Mouse (Mus musculus) stomach, postnatal 0 days (tissue): ENCODE results near the gene Trafd1. TPM values are rescaled to one million over a fixed set of nuclear protein-coding genes. Genes with fewer than 3 reads are reported as not detected.
"Not testable (repeated sequence)": the region's sequence is repeated elsewhere in the genome, so short reads cannot be mapped to it uniquely, and the experiment has no call there.

ENCODE experiments used
- ATAC-seq: fragments of 200-750 bp; cut with Nextera tagmentation; 2 replicates; pipeline ENCODE4 v1.8.0; 2017; ENCODE audit not compliant: low FRiP score, low TSS enrichment
- DNase-seq: peaks from one replicate; pipeline ENCODE4 v3.0.0-alpha.2; 2016; ENCODE audit warnings: low spot score
- H3K27ac ChIP-seq: fragments of 300-500 bp; sonication (generic); replicated peaks from 2 replicates; pipeline ENCODE4 v1.5.1; 2014; ENCODE audit warnings: mild to moderate bottlenecking, control low read depth
- H3K27me3 ChIP-seq: fragments of 300-500 bp; sonication (generic); 2 replicates; pipeline ENCODE4 v1.6.1; 2014; ENCODE audit warnings: low read length; ENCODE audit not compliant: control insufficient read depth, insufficient read depth
- H3K36me3 ChIP-seq: fragments of 300-500 bp; sonication (generic); 2 replicates; pipeline ENCODE4 v1.6.1; 2014; ENCODE audit warnings: low read length, mixed read lengths; ENCODE audit not compliant: control insufficient read depth, insufficient read depth
- H3K4me1 ChIP-seq: fragments of 300-500 bp; sonication (generic); replicated peaks from 2 replicates; pipeline ENCODE4 v1.6.1; 2014; ENCODE audit warnings: antibody characterized with exemption; ENCODE audit not compliant: control insufficient read depth, insufficient read depth
- H3K4me2 ChIP-seq: fragments of 300-500 bp; sonication (generic); replicated peaks from 2 replicates; pipeline ENCODE4 v1.6.1; 2014; ENCODE audit warnings: low read depth, mild to moderate bottlenecking, control low read depth, moderate library complexity
- H3K4me3 ChIP-seq: fragments of 300-500 bp; sonication (generic); 2 replicates; pipeline ENCODE4 v1.5.1; 2014; ENCODE audit warnings: low read depth, low read length, control low read depth
- H3K9ac ChIP-seq: fragments of 300-500 bp; sonication (generic); 2 replicates; pipeline ENCODE4 v1.6.1; 2014; ENCODE audit warnings: mild to moderate bottlenecking, low read length, control low read depth, mixed read lengths
- H3K9me3 ChIP-seq: fragments of 300-500 bp; sonication (generic); 2 replicates; pipeline ENCODE4 v1.6.1; 2016; ENCODE audit warnings: low read length; ENCODE audit not compliant: control insufficient read depth
- CTCF ChIP-seq: IDR thresholded peaks from 2 replicates; pipeline ENCODE4 v1.5.1; 2016; ENCODE audit warnings: antibody characterized with exemption, low read depth, mild to moderate bottlenecking, moderate library complexity
- EP300 ChIP-seq: optimal IDR thresholded peaks from 2 replicates; pipeline ENCODE3; 2016; ENCODE audit warnings: antibody characterized with exemption
- WGBS: fragments of 180-500 bp; shearing (Covaris S2); extraction: QIAGEN DNeasy Blood & Tissue Kit; methylation state at CpG from one replicate; pipeline ENCODE4 v1.1.7; 2014; 5-methylcytosine and 5-hydroxymethylcytosine counted together
- polyA plus RNA-seq: library from polyadenylated mRNA; unstranded; fragments of >200 nt; fragmentation: Nextera tagmentation; extraction: Ambion mirVana; gene quantifications from 2 replicates; pipeline ENCODE4 v1.2.1, GENCODE M21; 2015

Gene Trafd1
- polyA plus RNA-seq, 1 experiment from 2014 or later: 57.2 TPM

- H3K4me1 ChIP-seq: no peaks in the 10 kb centered on the region
- no peak overlapping the region for H3K27ac ChIP-seq
- TF ChIP-seq CTCF (no peak), EP300 (no peak)
- no peak overlapping the region for H3K4me3 ChIP-seq
- no peaks in the 10 kb centered on the region for H3K27me3 ChIP-seq
- ATAC-seq (no peak), DNase-seq (no peak)
- 89% methylated on average over 9 of the region's 9 CpGs for WGBS
- peaks cover 42% of the 10 kb centered on the region for H3K36me3 ChIP-seq
- no peak overlapping the region for H3K4me2 ChIP-seq
- no peak overlapping the region for H3K9ac ChIP-seq
- no peaks in the 10 kb centered on the region for H3K9me3 ChIP-seq
Measured at GRCm38 (mm10) chr5:121333976-121334375, 51.5 kb downstream of the Trafd1 start.

GRCm38 (mm10) chr5:121331731-121332130 is 53.7 kb downstream of the Trafd1 start:
- no peak overlapping the region for H3K9ac ChIP-seq
- no peaks in the 10 kb centered on the region for H3K9me3 ChIP-seq
- 73% methylated on average over 10 of the region's 10 CpGs for WGBS
- ATAC-seq (no peak), DNase-seq (no peak)
- TF ChIP-seq EP300: no peak
- TF ChIP-seq CTCF: no peak
- H3K4me3 ChIP-seq: no peak overlapping the region
- H3K4me1 ChIP-seq: no peaks in the 10 kb centered on the region
- H3K27me3 ChIP-seq: no peaks in the 10 kb centered on the region
- no peak overlapping the region for H3K27ac ChIP-seq
- H3K4me2 ChIP-seq: no peak overlapping the region
- H3K36me3 ChIP-seq: peaks cover 40% of the 10 kb centered on the region

- not testable (repeated sequence) for H3K4me2 ChIP-seq, H3K27me3 ChIP-seq, H3K4me3 ChIP-seq, H3K4me1 ChIP-seq, H3K9me3 ChIP-seq, DNase-seq, H3K9ac ChIP-seq
- H3K36me3 ChIP-seq: peaks cover 32% of the 10 kb centered on the region
- peak overlapping the region; percentile 56; the same call in 1 of the 2 replicates for H3K27ac ChIP-seq
- 62% methylated on average over 7 of the region's 19 CpGs for WGBS
- peak; percentile 45; the same call in 1 of the 2 replicates for ATAC-seq
Measured at GRCm38 (mm10) chr5:121330154-121330816, 55.1 kb downstream of the Trafd1 start.

GRCm38 (mm10) chr5:121329333-121330058 is 55.9 kb downstream of the Trafd1 start:
- Histone ChIP-seq H3K9me3 (no peaks in the 10 kb centered on the region), H3K4me1 (no peaks in the 10 kb centered on the region), H3K9ac (no peak overlapping the region), H3K27ac (peak overlapping the region; percentile 49), H3K36me3 (peaks cover 36% of the 10 kb centered on the region), H3K4me2 (peak overlapping the region; percentile 32; the same call in 1 of the 2 replicates), H3K27me3 (no peaks in the 10 kb centered on the region), H3K4me3 (peak overlapping the region; percentile 13; the same call in 1 of the 2 replicates)
- DNase-seq: no peak
- TF ChIP-seq CTCF: no peak
- TF ChIP-seq EP300: no peak
- no peak for ATAC-seq
- WGBS: 67% methylated on average over 11 of the region's 11 CpGs

- no peak overlapping the region for H3K4me2 ChIP-seq
- no peak overlapping the region for H3K4me3 ChIP-seq
- TF ChIP-seq EP300 (no peak), CTCF (no peak)
- no peak for ATAC-seq
- 92% methylated on average over 14 of the region's 14 CpGs for WGBS
- H3K9me3 ChIP-seq: no peaks in the 10 kb centered on the region
- H3K27me3 ChIP-seq: no peaks in the 10 kb centered on the region
- no peaks in the 10 kb centered on the region for H3K4me1 ChIP-seq
- no peak overlapping the region for H3K27ac ChIP-seq
- H3K9ac ChIP-seq: no peak overlapping the region
- DNase-seq: no peak
- peaks cover 31% of the 10 kb centered on the region for H3K36me3 ChIP-seq
Measured at GRCm38 (mm10) chr5:121326079-121326805, 59.2 kb downstream of the Trafd1 start.

Other genes with a start within 250 kb of the Trafd1 start
- gene Ptpn11, start 194.2 kb downstream of the Trafd1 start, polyA plus RNA-seq: 11.8 and 15.0 TPM in 2 replicates
- 453 and 464 TPM in 2 replicates for gene Rpl6, start 181.2 kb downstream of the Trafd1 start, polyA plus RNA-seq
- gene Hectd4, start 165.4 kb downstream of the Trafd1 start, polyA plus RNA-seq: 1.7 TPM in 2 replicates
- gene Naa25, start 12.3 kb upstream of the Trafd1 start, polyA plus RNA-seq: 21.6 and 22.0 TPM in 2 replicates
- gene Tmem116, start 66.3 kb upstream of the Trafd1 start, polyA plus RNA-seq: 4.5 and 4.8 TPM in 2 replicates
- 142 and 143 TPM in 2 replicates for gene Erp29, start 66.9 kb upstream of the Trafd1 start, polyA plus RNA-seq
- gene Adam1b, start 117.8 kb upstream of the Trafd1 start, polyA plus RNA-seq: not detected in 2 replicates
- gene Adam1a, start 159.8 kb upstream of the Trafd1 start, polyA plus RNA-seq: 0.50 and 0.56 TPM in 2 replicates
- not detected in 2 replicates for gene Gm42878, start 159.8 kb upstream of the Trafd1 start, polyA plus RNA-seq
- gene Mapkapk5, start 160.3 kb upstream of the Trafd1 start, polyA plus RNA-seq: 25.0 and 28.6 TPM in 2 replicates
- gene Aldh2, start 208.2 kb upstream of the Trafd1 start, polyA plus RNA-seq: 136 and 145 TPM in 2 replicates
- gene Acad12, start 233.3 kb upstream of the Trafd1 start, polyA plus RNA-seq: 2.3 and 2.6 TPM in 2 replicates